Mouse (Mus musculus) limb, embryonic 12.5 days (tissue): ENCODE results near the gene Capn5. TPM values are rescaled to one million over a fixed set of nuclear protein-coding genes. Genes with fewer than 3 reads are reported as not detected.

ENCODE experiments used
- ATAC-seq: fragments of 200-750 bp; cut with Nextera tagmentation; 2 replicates; pipeline ENCODE4 v1.8.0; 2017; ENCODE audit warnings: low read depth, moderate TSS enrichment; ENCODE audit not compliant: insufficient number of reproducible peaks, insufficient read depth, low FRiP score, low TSS enrichment
- H3K27ac ChIP-seq: fragments of 300-500 bp; sonication (generic); 2 replicates; pipeline ENCODE4 v1.5.1; 2016; ENCODE audit warnings: mild to moderate bottlenecking, moderate library complexity
- H3K27me3 ChIP-seq: fragments of 300-500 bp; sonication (generic); 2 replicates; pipeline ENCODE4 v1.6.1; 2016; ENCODE audit warnings: mild to moderate bottlenecking, moderate library complexity
- H3K36me3 ChIP-seq: fragments of 300-500 bp; sonication (generic); 2 replicates; pipeline ENCODE4 v1.6.1; 2016; ENCODE audit warnings: mild to moderate bottlenecking, moderate library complexity
- H3K4me1 ChIP-seq: fragments of 300-500 bp; sonication (generic); replicated peaks from 2 replicates; pipeline ENCODE4 v1.6.1; 2016
- H3K4me2 ChIP-seq: fragments of 300-500 bp; sonication (generic); 2 replicates; pipeline ENCODE4 v1.6.1; 2016; ENCODE audit warnings: mild to moderate bottlenecking, moderate library complexity
- H3K4me3 ChIP-seq: fragments of 300-500 bp; sonication (generic); replicated peaks from 2 replicates; pipeline ENCODE4 v1.5.1; 2016; ENCODE audit warnings: mild to moderate bottlenecking
- H3K9ac ChIP-seq: fragments of 300-500 bp; sonication (generic); replicated peaks from 2 replicates; pipeline ENCODE4 v1.6.1; 2016; ENCODE audit warnings: mild to moderate bottlenecking, moderate library complexity
- H3K9me3 ChIP-seq: fragments of 300-500 bp; sonication (generic); 2 replicates; pipeline ENCODE4 v1.6.1; 2016; ENCODE audit warnings: mild to moderate bottlenecking, moderate library complexity
- WGBS: fragments of 180-500 bp; shearing (Covaris S2); methylation state at CpG from one replicate; pipeline ENCODE4 v1.1.7; 2016; 5-methylcytosine and 5-hydroxymethylcytosine counted together
- polyA plus RNA-seq: library from polyadenylated mRNA; unstranded; fragments of >200 nt; fragmentation: Nextera tagmentation; extraction: Ambion mirVana; gene quantifications from 2 replicates; pipeline ENCODE4 v1.2.1, GENCODE M21; 2016

Capn5 gene
- polyA plus RNA-seq, 1 experiment from 2014 or later, result 4.0 TPM

GRCm38 (mm10) chr7:98176322-98177070, 1.6 kb downstream of the Capn5 start:
- no peak overlapping the region for H3K27ac ChIP-seq

GRCm38 (mm10) chr7:98174883-98175755, 3.0 kb downstream of the Capn5 start:
- H3K4me3 ChIP-seq, result no peak overlapping the region
- peaks cover 32% of the 10 kb centered on the region for H3K4me1 ChIP-seq
- no peak for ATAC-seq
- no peak overlapping the region for H3K9ac ChIP-seq
- no peak overlapping the region for H3K4me2 ChIP-seq
- H3K36me3 ChIP-seq, result no peaks in the 10 kb centered on the region
- H3K27me3 ChIP-seq, result peaks cover 11% of the 10 kb centered on the region
- H3K9me3 ChIP-seq, result no peaks in the 10 kb centered on the region
- whole genome bisulfite sequencing, result 75% methylated on average over 4 of the region's 4 CpGs
- H3K27ac ChIP-seq, result no peak overlapping the region

More at GRCm38 (mm10) chr7:98176322-98177070, 1.6 kb downstream of the Capn5 start:
- Histone ChIP-seq H3K9me3 (no peaks in the 10 kb centered on the region), H3K4me3 (0 out of 2 replicates have a peak overlapping the region, but pooled peaks have one; percentile 78), H3K4me2 (0 out of 2 replicates have a peak overlapping the region, but pooled peaks have one; percentile 81), H3K4me1 (peaks cover 23% of the 10 kb centered on the region), H3K27me3 (peaks cover 11% of the 10 kb centered on the region), H3K9ac (no peak overlapping the region), H3K36me3 (no peaks in the 10 kb centered on the region)
- WGBS, result 71% methylated on average over 8 of the region's 8 CpGs
- ATAC-seq, result no peak

- Histone ChIP-seq H3K27me3 (peaks cover 11% of the 10 kb centered on the region), H3K4me1 (peaks cover 29% of the 10 kb centered on the region), H3K27ac (no peak overlapping the region), H3K9ac (no peak overlapping the region), H3K4me2 (no peak overlapping the region), H3K36me3 (no peaks in the 10 kb centered on the region), H3K4me3 (no peak overlapping the region), H3K9me3 (no peaks in the 10 kb centered on the region)
- 65% methylated on average over 4 of the region's 4 CpGs for WGBS
- no peak for ATAC-seq
Observed at GRCm38 (mm10) chr7:98173408-98173807, 4.7 kb downstream of the Capn5 start.

GRCm38 (mm10) chr7:98172661-98173060, 5.4 kb downstream of the Capn5 start:
- no peak overlapping the region for H3K4me2 ChIP-seq
- 78% methylated on average over 8 of the region's 8 CpGs for WGBS
- no peak for ATAC-seq
- no peaks in the 10 kb centered on the region for H3K9me3 ChIP-seq
- peaks cover 11% of the 10 kb centered on the region for H3K27me3 ChIP-seq
- no peaks in the 10 kb centered on the region for H3K36me3 ChIP-seq
- no peak overlapping the region for H3K9ac ChIP-seq
- H3K4me1 ChIP-seq, result peaks cover 26% of the 10 kb centered on the region
- H3K4me3 ChIP-seq, result no peak overlapping the region
- no peak overlapping the region for H3K27ac ChIP-seq

- Histone ChIP-seq H3K9me3 (no peaks in the 10 kb centered on the region), H3K4me2 (no peak overlapping the region), H3K4me3 (no peak overlapping the region), H3K4me1 (peaks cover 19% of the 10 kb centered on the region), H3K9ac (no peak overlapping the region; the same call in 1 of the 2 replicates), H3K27ac (peak overlapping the region; percentile 70), H3K36me3 (no peaks in the 10 kb centered on the region), H3K27me3 (0 out of 2 replicates have a peak, but pooled peaks cover 2% of the 10 kb centered on the region)
- ATAC-seq, result peak; percentile 57; the same call in 1 of the 2 replicates
- 26% methylated on average over 6 of the region's 6 CpGs for WGBS
Observed at GRCm38 (mm10) chr7:98171141-98172073, 6.7 kb downstream of the Capn5 start.

GRCm38 (mm10) chr7:98164999-98165528, 13.0 kb downstream of the Capn5 start:
- Histone ChIP-seq H3K9me3 (no peaks in the 10 kb centered on the region), H3K4me3 (no peak overlapping the region), H3K27me3 (no peaks in the 10 kb centered on the region), H3K36me3 (no peaks in the 10 kb centered on the region), H3K9ac (peak overlapping the region; percentile 48), H3K4me2 (no peak overlapping the region), H3K27ac (peak overlapping the region; percentile 79), H3K4me1 (peaks cover 21% of the 10 kb centered on the region)
- no peak for ATAC-seq
- 60% methylated on average over 10 of the region's 10 CpGs for WGBS

GRCm38 (mm10) chr7:98164382-98164998, 13.6 kb downstream of the Capn5 start:
- Histone ChIP-seq H3K9me3 (no peaks in the 10 kb centered on the region), H3K4me1 (peaks cover 24% of the 10 kb centered on the region), H3K27ac (peak overlapping the region; percentile 79; the same call in 1 of the 2 replicates), H3K36me3 (no peaks in the 10 kb centered on the region), H3K4me2 (no peak overlapping the region), H3K9ac (no peak overlapping the region; the same call in 1 of the 2 replicates), H3K4me3 (no peak overlapping the region), H3K27me3 (no peaks in the 10 kb centered on the region)
- no peak for ATAC-seq
- 72% methylated on average over 9 of the region's 9 CpGs for WGBS

GRCm38 (mm10) chr7:98163700-98164099, 14.4 kb downstream of the Capn5 start:
- H3K9me3 ChIP-seq, result no peaks in the 10 kb centered on the region
- H3K27ac ChIP-seq, result no peak overlapping the region
- no peaks in the 10 kb centered on the region for H3K36me3 ChIP-seq
- no peak overlapping the region for H3K4me2 ChIP-seq
- ATAC-seq, result no peak
- no peaks in the 10 kb centered on the region for H3K27me3 ChIP-seq
- WGBS, result 57% methylated on average over 3 of the region's 3 CpGs
- H3K4me3 ChIP-seq, result no peak overlapping the region
- H3K4me1 ChIP-seq, result peaks cover 31% of the 10 kb centered on the region
- no peak overlapping the region for H3K9ac ChIP-seq

- 64% methylated on average over 6 of the region's 6 CpGs for WGBS
- Histone ChIP-seq H3K36me3 (no peaks in the 10 kb centered on the region), H3K27ac (no peak overlapping the region), H3K4me2 (no peak overlapping the region), H3K4me1 (peaks cover 38% of the 10 kb centered on the region), H3K4me3 (no peak overlapping the region), H3K9me3 (no peaks in the 10 kb centered on the region), H3K27me3 (no peaks in the 10 kb centered on the region), H3K9ac (no peak overlapping the region)
- no peak for ATAC-seq
Observed at GRCm38 (mm10) chr7:98162239-98162638, 15.8 kb downstream of the Capn5 start.
